Mouse (Mus musculus) left cerebral cortex, adult 2 months (tissue): ENCODE measurements around the gene Snrpd3. TPM values are rescaled to one million over a fixed set of nuclear protein-coding genes. Genes with fewer than 3 reads are reported as not detected.
"Not testable (repeated sequence)": the region's sequence is repeated elsewhere in the genome, so short reads cannot be mapped to it uniquely, and the experiment has no call there.

Experiments
- DNase-seq, 2 experiments: peaks; one replicate each; pipeline ENCODE4 v3.0.0; 2021 to 2022; ENCODE audit warnings: low spot score in 2 of 2, mixed read lengths in 1 of 2; ENCODE audit errors: extremely low spot score in 1 of 2
- H3K27ac ChIP-seq: fragments of 200-600 bp; 2 replicates; pipeline ENCODE4 v1.8.1; 2022
- H3K4me3 ChIP-seq: fragments of 200-600 bp; 2 replicates; pipeline ENCODE4 v1.8.1; 2022
- CTCF ChIP-seq: fragments of 200-600 bp; IDR thresholded peaks from 2 replicates; pipeline ENCODE4 v1.8.1; 2022; ENCODE audit warnings: antibody characterized with exemption, mild to moderate bottlenecking, moderate library complexity
- intact Hi-C: fragments of 180-260 bp; cut with DNase I; formaldehyde crosslinking; loops from one replicate; pipeline ENCODE4 v1.15.1; 2025
- total RNA-seq, 2 experiments: library from RNA; stranded (reverse); gene quantifications; 2 replicates each; pipeline ENCODE4 v1.2.3; 2021

Gene Snrpd3
- total RNA-seq, 2 experiments from 2014 or later, result 65.4 to 73.4 TPM

- TF ChIP-seq CTCF, result no peak
- intact Hi-C loops, result no loop called here
Observed at GRCm38 (mm10) chr10:75561071-75561654, 43.8 kb downstream of the Snrpd3 start, which contains the start of gene Ggt1. TSS of gene Ggt1 (plus strand) at chr10:75561604.

GRCm38 (mm10) chr10:75562596-75562995 lies 45.2 kb downstream of the Snrpd3 start:
- DNase-seq, result no peak
- Histone ChIP-seq H3K27ac (no peak overlapping the region), H3K4me3 (no peak overlapping the region)
- intact Hi-C loops, result no loop called here
- no peak for TF ChIP-seq CTCF

More at GRCm38 (mm10) chr10:75561071-75561654, 43.8 kb downstream of the Snrpd3 start, which contains the start of gene Ggt1:
- Histone ChIP-seq H3K4me3 (peak within 1 kb of the TSS; percentile 60), H3K27ac (peak within 1 kb of the TSS; percentile 80; the same call in 1 of the 2 replicates)
- DNase-seq, result no peak

DNA sequence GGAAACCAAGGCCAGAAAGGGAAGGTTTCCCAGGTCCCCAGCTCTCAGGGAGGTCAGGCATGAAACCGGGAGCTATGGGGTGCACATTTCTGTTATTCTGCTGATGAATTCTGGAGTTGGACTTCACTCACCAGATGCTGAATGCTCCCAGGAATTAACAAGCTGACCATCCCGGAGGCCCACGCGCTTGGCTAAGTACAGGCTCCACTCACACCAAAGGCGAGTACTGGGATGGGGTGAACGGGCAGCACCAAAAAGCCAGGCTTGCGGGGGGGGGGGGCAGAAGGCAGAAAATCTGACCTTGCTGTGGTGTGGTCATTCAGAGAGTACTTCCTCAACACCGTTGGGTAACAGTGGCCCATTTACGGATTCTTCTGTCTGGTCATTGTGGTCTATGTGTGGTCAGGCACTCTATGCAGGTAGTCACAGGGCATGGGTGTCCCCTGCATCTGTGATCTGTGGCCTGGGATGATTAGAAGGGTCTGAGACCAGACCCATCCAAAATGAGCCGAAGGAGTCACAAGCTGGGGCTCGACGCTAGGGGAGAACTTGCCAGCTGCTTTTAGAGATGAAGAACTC lies 47.4 kb downstream of the Snrpd3 start:
- Histone ChIP-seq H3K4me3 (no peak overlapping the region), H3K27ac (no peak overlapping the region)
- intact Hi-C loops, result no loop called here
- no peak for DNase-seq
- TF ChIP-seq CTCF, result no peak

DNA sequence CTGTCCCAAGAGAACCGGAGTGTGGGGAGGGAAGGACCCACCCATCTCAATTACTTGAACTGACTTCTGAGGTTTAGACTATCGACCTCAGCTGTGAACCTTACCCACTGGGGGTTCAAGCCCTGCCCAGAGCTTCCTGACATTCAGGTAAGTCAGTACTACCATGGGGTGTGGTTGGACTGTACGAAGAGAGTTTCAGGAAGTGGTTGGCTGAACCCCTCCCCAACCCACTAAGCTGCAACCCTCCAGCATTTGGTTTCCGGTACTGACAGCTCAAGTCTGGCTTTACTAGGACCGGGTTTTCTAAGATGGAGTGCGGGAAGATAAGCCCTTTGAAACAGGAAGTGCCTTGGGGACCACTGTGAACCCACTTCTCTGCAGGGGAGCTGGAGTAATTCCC lies 48.1 kb downstream of the Snrpd3 start:
- intact Hi-C loops, result no loop called here
- H3K4me3 ChIP-seq, result no peak overlapping the region
- no peak for TF ChIP-seq CTCF
- DNase-seq, result no peak
- no peak overlapping the region for H3K27ac ChIP-seq

DNA sequence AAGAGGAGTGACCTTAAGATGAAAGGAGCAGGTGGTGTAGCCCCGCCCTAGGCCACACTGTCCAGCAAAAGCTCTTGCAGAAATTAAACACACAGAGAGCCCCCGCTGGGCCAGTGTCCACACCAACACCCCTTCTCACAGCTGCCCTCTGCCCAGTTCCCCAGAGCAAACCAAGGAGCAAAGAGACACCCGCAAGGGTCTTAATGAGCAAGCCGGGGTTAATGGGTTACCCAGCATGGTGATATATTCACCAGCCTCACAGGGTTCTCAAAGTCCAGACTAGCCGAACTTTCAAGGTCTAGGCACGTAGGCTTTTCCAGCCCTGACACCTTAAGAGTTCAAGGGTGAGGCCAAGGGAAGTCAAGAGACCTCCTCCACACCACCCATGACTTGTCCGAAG lies 48.6 kb downstream of the Snrpd3 start:
- no peak for TF ChIP-seq CTCF
- no peak for DNase-seq
- no peak overlapping the region for H3K27ac ChIP-seq
- intact Hi-C loops, result no loop called here
- H3K4me3 ChIP-seq, result no peak overlapping the region

DNA sequence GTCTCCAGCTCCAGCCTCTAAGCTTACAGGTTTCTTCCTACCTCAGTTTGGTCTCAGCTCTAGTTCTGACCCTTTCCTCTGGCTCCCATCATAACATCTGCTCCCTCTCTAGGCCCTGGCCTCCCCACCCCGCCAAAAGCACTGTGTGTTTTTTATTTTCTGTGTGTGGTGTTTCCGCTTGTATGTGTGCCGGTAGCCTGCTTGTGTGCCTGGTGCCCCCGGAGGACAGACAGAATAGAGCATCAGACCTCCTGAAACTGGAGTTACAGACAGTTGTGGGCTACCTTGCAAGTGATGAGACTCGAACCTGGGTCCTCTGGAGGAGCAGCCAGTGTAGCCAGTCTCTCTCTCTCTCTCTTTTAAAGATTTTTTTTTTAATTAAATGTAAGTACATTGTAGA lies 49.0 kb downstream of the Snrpd3 start:
- Histone ChIP-seq H3K4me3 (no peak overlapping the region), H3K27ac (no peak overlapping the region)
- no peak for DNase-seq
- intact Hi-C loops, result no loop called here
- TF ChIP-seq CTCF, result no peak; the same call in 1 of the 2 replicates

DNA sequence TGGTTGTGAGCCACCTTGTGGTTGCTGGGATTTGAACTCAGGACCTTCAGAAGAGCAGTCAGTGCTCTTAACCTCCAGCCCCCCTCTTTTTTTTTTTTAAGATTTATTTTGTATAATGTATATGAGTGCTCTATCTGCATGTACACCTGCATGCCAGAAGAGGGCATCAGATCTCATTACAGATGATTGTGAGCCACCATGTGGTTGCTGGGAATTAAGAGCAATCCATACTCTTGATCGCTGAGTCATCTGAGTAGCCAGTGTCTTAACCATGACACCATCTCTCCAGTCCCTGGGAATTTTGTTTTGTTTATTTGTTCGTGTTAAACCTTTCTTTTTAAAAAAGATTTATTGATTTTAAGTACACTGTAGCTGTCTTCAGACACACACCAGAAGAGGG lies 49.4 kb downstream of the Snrpd3 start:
- DNase-seq, H3K4me3 ChIP-seq, intact Hi-C loops, H3K27ac ChIP-seq: not testable (repeated sequence)

GRCm38 (mm10) chr10:75568029-75568428 lies 50.7 kb downstream of the Snrpd3 start:
- no peak overlapping the region for H3K4me3 ChIP-seq
- intact Hi-C loops, result no loop called here

GRCm38 (mm10) chr10:75568441-75568840 lies 51.1 kb downstream of the Snrpd3 start:
- no peak for TF ChIP-seq CTCF
- no peak for DNase-seq
- Histone ChIP-seq H3K4me3 (no peak overlapping the region), H3K27ac (no peak overlapping the region)
- intact Hi-C loops, result no loop called here

More at GRCm38 (mm10) chr10:75568029-75568428, 50.7 kb downstream of the Snrpd3 start:
- DNase-seq, result no peak
- no peak overlapping the region for H3K27ac ChIP-seq
- TF ChIP-seq CTCF, result no peak

GRCm38 (mm10) chr10:75568851-75569250 lies 51.5 kb downstream of the Snrpd3 start:
- DNase-seq, result no peak
- TF ChIP-seq CTCF, result no peak
- intact Hi-C loops, result no loop called here

DNA sequence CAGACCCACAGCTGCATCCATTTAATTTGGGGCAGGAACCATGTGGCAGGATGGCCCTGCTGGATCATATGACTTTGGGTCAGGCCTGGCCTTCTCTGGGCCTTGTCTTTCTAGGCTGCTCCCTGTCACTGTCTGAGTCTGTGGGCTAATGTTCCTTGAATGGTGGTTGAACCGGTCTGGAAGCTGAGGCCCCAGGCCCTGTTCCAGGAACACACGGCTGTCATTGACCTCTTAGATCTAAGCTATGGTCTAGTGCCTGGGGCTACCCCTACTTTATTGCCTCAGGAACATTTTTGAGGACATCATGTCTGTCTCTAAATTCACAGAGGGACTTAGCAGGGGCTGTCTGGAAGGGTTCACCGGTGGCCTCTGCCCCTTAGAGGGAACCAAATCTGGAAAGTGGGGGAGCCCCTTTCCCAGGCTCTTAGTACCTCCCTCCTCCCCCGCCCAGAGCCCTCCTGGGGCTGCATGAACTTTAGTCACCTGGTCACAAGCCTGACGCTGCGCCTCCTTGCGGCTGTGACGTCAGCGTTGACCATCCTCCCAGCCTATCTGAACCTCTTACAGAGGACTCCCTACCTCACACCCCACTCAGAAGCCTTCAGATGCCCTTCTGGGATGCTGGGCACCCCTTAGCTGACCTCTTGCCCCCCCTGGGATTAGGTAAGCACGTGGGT lies 53.8 kb downstream of the Snrpd3 start:
- DNase-seq, result no peak
- H3K4me3 ChIP-seq, result no peak overlapping the region
- H3K27ac ChIP-seq, result no peak overlapping the region
- no peak for TF ChIP-seq CTCF
- intact Hi-C loops, result no loop called here

More at GRCm38 (mm10) chr10:75568851-75569250, 51.5 kb downstream of the Snrpd3 start:
- Histone ChIP-seq H3K27ac (no peak overlapping the region), H3K4me3 (no peak overlapping the region)

- DNase-seq, result no peak
- intact Hi-C loops, result no loop called here
- no peak for TF ChIP-seq CTCF
- Histone ChIP-seq H3K4me3 (no peak overlapping the region), H3K27ac (no peak overlapping the region)
Observed at GRCm38 (mm10) chr10:75571937-75572336, 54.6 kb downstream of the Snrpd3 start.
